Mouse (Mus musculus) bone marrow macrophage, adult 2 months (primary cell): ENCODE results near the gene Megf11. TPM values are rescaled to one million over a fixed set of nuclear protein-coding genes. Genes with fewer than 3 reads are reported as not detected.
"Not testable (repeated sequence)": the region's sequence is repeated elsewhere in the genome, so short reads cannot be mapped to it uniquely, and the experiment has no call there.

Experiments
- H3K27ac ChIP-seq: 2 replicates; pipeline ENCODE4 v1.5.1; 2012; ENCODE audit warnings: low read depth, low read length; ENCODE audit not compliant: insufficient read depth
- H3K4me1 ChIP-seq: 2 replicates; pipeline ENCODE4 v1.6.1; 2012; ENCODE audit warnings: low read length; ENCODE audit not compliant: control insufficient read depth, insufficient read depth
- H3K4me3 ChIP-seq: 2 replicates; pipeline ENCODE4 v1.5.1; 2012; ENCODE audit warnings: mild to moderate bottlenecking, low read length, moderate library complexity; ENCODE audit not compliant: insufficient read depth
- CTCF ChIP-seq: IDR thresholded peaks from 2 replicates; pipeline ENCODE4 v1.5.1; 2012; ENCODE audit warnings: low read depth, mild to moderate bottlenecking, low read length, moderate library complexity
- POLR2A ChIP-seq: IDR thresholded peaks from 2 replicates; pipeline ENCODE4 v1.6.1; 2012; ENCODE audit warnings: mild to moderate bottlenecking, low read depth, low read length, borderline replicate concordance
- polyA plus RNA-seq: library from polyadenylated mRNA; stranded (reverse); fragments of >200 nt; gene quantifications from 2 replicates; pipeline ENCODE4 v1.2.4, GENCODE M21; 2012; ENCODE audit not compliant: missing spikeins, insufficient read depth, insufficient read length

Megf11 gene
- polyA plus RNA-seq, 1 experiment: not detected

DNA sequence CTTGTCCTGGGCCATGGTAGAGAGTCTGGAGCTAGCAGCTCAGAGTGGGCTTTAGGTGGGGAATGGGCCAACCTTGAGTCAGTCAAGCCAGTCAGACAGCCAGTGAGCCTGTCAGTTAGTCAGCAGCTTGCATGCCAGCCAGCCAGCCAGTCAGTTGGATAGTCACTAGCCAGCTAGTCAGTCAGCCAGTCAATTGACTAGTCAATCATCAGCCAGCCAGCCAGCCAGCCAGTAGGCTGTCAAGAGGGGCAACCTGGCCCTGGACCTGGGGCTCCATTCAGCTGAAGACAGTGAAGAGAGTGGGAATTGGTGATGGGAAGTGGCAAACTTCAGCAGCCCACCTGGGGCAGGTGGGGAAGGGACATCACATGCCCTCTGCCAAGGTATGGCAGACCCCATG is 77.4 kb downstream of the Megf11 start:
- peaks cover 6% of the 10 kb centered on the region; the same call in 1 of the 2 replicates for H3K4me1 ChIP-seq
- TF ChIP-seq CTCF (no peak), POLR2A (no peak)

DNA sequence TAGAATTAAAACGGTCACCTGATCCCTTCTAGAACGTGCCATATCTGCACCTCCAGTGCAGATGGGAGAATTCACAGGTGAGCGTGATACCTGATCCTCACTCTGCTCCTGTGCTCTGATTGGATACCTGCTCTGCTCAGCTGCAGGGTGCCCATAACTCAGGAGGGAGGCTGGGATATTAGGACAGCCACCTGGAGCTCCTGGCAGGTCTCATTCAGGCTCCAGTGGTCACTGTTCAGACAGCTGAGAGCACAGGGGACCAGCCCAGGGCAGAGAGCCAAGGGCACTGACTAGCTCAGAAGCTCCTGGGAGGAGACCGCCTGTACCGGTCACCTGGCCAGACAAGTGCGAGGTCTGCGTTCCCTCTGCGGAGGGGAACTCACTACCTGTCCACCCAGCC is 80.7 kb downstream of the Megf11 start:
- Histone ChIP-seq H3K27ac (no peak overlapping the region), H3K4me1 (peaks cover 2% of the 10 kb centered on the region), H3K4me3 (no peak overlapping the region)
- TF ChIP-seq POLR2A (no peak), CTCF (no peak)

More for the DNA sequence above, 77.4 kb downstream of the Megf11 start:
- Histone ChIP-seq H3K27ac (no peak overlapping the region), H3K4me3 (no peak overlapping the region)

DNA sequence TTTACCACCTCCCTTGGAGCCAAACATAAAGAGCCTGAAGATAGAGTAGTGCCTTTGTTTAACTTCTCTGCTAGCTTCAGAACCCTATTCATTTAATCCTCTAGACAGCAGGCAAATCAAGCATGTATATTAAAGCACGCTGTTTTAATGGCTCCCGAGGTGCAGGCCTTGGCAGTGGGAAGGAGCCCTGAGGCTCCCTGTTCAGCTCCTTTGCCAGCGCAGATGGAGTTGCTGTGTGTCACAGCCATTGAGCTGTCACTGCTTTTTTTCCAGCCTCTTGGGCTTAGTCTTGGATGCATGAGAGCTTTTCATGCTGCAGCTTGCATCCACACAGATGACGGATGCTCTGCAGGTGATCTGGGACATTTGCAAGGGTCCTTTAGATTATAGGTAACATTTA is 81.1 kb downstream of the Megf11 start:
- no peak overlapping the region for H3K27ac ChIP-seq
- H3K4me3 ChIP-seq: no peak overlapping the region
- peaks cover 7% of the 10 kb centered on the region for H3K4me1 ChIP-seq
- TF ChIP-seq CTCF (no peak), POLR2A (no peak)

DNA sequence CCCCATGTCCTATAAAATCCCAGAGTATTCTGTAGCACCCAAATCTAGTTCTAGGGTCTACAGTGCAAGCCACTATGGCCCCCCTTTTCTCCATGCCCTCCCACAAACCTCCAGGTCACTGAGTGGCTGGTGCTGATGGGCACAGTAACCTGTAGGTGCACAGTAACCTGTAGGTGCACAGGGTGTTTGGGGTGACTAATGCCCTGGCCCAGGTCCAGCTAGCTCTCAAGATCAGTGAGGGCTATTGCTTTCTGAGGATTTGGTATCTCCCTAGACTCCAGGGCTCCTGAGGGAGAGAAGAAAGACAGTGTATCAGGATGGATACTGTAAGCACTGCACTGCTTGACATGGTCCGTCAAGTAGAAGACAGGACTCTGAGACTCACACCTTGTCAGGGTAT is 85.4 kb downstream of the Megf11 start:
- TF ChIP-seq CTCF (no peak), POLR2A (no peak)
- Histone ChIP-seq H3K4me3 (no peak overlapping the region), H3K4me1 (peaks cover 29% of the 10 kb centered on the region), H3K27ac (no peak overlapping the region)

DNA sequence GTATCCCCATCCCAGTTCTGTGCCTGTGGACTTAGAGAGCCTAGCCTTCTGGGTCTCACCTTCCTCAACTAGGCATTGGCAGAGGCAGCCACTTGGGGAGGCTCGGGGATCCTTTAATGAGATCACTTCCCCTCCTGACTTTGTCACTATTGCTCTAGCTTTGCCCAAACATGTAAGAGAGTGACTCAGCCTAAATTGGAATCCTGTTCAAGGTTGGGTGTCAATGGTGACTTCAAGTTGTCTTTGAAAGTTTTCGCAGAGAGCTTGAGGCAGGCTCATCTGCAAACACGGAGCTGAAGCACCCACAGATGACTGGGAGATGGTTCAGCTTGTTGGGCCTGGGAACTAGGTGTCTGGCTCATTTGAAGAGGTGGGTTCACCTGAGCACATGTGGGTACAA is 85.9 kb downstream of the Megf11 start:
- no peak overlapping the region for H3K4me3 ChIP-seq
- H3K4me1 ChIP-seq: peaks cover 29% of the 10 kb centered on the region
- TF ChIP-seq CTCF: no peak
- TF ChIP-seq POLR2A: no peak
- H3K27ac ChIP-seq: no peak overlapping the region

DNA sequence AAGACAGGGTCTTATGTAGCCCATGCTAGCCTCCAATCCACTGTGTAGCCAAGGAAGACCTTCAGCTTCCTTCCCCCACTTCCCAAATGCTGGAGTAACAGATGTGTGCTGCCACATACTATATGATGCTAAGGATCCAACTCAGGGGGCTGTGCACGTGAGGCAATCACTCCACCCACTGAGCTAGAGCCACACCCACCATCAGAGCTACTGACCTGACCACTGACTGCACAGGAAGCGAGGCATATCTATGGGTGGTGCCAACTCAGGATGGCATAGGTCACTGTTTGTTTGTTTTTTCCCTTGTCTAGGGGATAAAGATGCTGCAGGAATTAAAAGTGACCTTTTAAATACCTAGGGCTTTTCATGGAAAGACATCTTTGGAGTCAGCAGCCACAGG is 86.7 kb downstream of the Megf11 start:
- TF ChIP-seq POLR2A (no peak), CTCF (no peak)
- Histone ChIP-seq H3K27ac (no peak overlapping the region), H3K4me1 (peaks cover 29% of the 10 kb centered on the region), H3K4me3 (no peak overlapping the region)

DNA sequence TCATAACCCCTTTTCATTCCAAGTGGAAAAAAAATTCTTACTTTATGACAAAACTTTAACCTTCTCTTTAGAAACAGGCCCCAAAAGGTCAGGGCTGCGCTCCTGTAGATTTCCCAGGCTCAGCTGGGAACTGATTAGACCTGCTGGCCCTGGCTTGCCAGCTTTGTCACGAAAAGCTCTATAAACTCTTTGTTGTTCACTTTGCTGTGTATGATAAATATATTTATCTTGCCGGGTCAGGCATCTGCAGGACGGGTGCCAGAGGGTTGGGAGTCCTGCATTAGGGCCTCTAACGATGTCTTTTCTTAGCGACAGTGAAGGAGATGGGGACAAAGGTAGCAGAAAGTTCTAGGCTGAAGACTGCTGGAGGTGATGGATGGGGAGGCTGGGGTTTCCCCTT is 87.3 kb downstream of the Megf11 start:
- H3K27ac ChIP-seq: no peak overlapping the region

DNA sequence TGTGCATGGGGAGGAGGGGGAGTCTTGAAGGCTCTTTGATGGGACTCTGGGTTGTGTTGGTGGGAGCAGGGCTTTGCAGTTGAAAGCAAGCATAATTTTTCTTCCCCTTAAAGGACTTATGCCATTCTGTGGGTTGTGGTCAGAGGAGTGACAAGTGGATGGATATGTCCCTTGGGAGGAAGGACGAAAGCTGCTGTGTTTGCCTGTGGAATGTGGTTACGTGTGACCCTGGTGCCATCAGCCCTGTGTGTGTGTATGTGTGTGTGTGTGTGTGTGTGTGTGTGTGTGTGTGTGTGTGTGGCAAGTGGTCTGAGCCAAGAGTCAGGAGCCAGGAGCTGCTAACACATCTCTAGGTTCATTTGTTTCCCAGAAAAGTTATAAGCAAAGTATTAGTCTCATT is 87.7 kb downstream of the Megf11 start:
- H3K4me3 ChIP-seq: no peak overlapping the region
- H3K27ac ChIP-seq: no peak overlapping the region
- peaks cover 29% of the 10 kb centered on the region for H3K4me1 ChIP-seq
- no peak for TF ChIP-seq POLR2A
- TF ChIP-seq CTCF: no peak

More for the DNA sequence above, 87.3 kb downstream of the Megf11 start:
- Histone ChIP-seq H3K4me1 (peaks cover 29% of the 10 kb centered on the region), H3K4me3 (no peak overlapping the region)
- TF ChIP-seq POLR2A: no peak
- no peak for TF ChIP-seq CTCF

DNA sequence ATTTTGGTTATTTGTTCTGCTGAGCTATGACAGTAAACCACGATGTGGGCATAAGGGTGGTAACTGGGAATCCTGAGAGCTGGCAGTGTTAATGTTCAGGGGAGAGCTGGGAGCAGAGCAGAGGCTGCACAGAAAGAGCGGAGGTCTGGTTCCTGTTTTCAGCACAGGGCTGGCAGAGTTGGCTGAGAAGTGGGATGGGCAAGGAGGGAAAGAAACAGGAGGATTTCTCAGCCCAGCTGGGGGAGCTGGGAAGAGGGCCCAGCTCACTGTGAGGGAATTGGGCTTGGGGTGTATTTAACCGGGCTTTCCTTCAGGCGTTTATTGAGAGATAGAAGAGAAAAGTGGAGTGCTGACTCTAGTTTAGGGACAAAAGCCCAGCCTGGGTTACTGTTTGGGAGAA is 88.3 kb downstream of the Megf11 start:
- TF ChIP-seq POLR2A (no peak), CTCF (no peak)
- Histone ChIP-seq H3K27ac (no peak overlapping the region), H3K4me3 (no peak overlapping the region), H3K4me1 (peaks cover 29% of the 10 kb centered on the region)

DNA sequence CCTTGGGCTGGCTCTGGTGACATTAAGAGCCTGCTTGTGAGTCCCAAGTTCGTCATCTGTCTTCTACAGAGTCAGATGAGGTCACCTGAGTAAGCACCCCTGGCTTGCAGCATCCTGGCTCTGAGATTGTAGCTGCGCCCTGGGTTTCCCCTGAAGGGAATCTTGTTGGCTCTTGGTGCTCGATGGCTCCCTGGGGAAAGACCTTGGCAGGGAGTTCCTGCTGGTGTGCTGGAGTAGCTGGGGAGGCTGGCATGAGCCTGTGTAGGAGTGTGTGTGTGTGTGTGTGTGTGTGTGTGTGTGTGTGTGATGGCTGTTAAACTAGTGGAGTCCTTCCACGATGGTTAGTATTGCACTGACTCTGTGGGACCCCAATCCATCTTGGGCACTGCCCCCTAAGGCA is 88.7 kb downstream of the Megf11 start:
- H3K4me1 ChIP-seq: peaks cover 29% of the 10 kb centered on the region
- H3K27ac ChIP-seq: no peak overlapping the region
- H3K4me3 ChIP-seq: no peak overlapping the region
- TF ChIP-seq CTCF: no peak
- TF ChIP-seq POLR2A: no peak

DNA sequence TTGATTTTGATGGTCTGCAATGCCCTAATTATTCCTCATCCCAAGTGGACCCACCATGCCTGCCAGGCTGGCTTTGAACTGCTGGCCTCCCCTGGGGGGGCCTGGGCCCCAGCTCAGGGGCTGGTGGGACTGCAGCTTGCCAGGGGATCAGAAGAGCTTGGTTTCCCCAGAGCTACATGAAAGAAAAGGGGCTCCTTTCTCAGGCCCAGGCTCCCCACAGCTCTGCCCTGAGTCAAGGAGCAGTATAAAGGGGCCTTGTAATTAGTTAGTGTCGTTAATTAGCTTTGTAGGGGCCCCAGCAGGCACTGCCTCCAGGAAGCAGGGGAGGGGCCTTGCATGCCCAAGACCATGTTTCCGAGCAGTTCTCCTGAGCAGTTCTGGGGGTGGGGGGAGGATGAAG is 90.5 kb downstream of the Megf11 start:
- H3K27ac ChIP-seq: no peak overlapping the region
- peaks cover 29% of the 10 kb centered on the region for H3K4me1 ChIP-seq
- H3K4me3 ChIP-seq: no peak overlapping the region
- TF ChIP-seq POLR2A: no peak
- TF ChIP-seq CTCF: no peak

DNA sequence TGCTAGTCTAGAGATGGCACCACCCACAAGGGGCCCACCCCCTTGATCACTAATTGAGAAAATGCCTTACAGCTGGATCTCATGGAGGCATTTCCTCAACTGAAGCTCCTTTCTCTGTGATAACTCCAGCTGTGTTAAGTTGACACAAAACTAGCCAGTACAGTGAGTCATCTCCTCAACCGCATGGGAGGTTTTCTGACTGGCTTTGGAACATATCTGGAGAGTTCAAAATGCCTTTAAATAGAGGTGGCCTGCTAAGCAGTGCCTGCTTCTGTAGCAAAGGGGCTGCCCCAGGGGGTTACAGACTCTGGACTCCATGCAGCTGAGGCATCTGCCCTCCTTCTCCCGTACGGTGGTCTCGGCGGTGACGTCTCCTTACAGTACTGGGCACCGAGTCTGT is 92.0 kb downstream of the Megf11 start:
- peaks cover 14% of the 10 kb centered on the region for H3K4me1 ChIP-seq
- not testable (repeated sequence) for H3K4me3 ChIP-seq, H3K27ac ChIP-seq
